Mouse (Mus musculus): ENCODE measurements around the gene Eif3c.

The Eif3c gene

DNA sequence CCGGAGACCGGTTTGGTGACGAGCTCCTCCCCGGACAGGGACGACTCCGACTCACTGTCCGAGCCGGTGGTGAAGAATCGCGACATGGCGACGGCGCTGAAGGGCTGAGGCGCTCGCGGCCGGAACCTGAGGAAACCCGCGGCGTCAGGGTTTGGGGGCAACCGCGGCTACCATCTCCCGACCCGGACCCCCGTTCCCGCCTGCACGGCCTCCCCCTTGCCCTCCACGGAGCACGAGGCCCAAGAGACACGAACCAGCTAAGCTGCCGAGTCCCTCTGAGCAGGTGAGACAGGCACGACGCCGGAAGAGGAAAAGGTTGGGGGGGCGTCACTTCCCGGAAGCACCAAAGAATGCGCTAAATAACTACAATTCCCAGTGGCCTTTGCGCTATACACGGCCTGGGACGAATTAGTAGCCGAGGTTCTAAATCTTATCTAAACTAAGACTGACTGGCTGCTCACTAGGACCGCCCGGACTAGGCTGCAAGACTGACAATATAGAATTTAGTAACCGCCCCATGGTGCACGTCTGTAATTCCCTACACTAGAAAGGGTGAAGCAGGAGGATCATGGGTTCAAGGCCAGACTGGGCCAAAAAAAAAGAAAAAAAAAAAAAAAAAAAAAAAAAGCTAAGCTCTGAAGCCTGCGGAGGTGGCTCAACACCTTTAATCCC, at the start of gene Eif3c:
Gene Eif3c (minus strand): TSS at position 318 of the 672 bp plus-strand sequence.
- in situ Hi-C loops (cut with MseI, MboI) = no loop called here

DNA sequence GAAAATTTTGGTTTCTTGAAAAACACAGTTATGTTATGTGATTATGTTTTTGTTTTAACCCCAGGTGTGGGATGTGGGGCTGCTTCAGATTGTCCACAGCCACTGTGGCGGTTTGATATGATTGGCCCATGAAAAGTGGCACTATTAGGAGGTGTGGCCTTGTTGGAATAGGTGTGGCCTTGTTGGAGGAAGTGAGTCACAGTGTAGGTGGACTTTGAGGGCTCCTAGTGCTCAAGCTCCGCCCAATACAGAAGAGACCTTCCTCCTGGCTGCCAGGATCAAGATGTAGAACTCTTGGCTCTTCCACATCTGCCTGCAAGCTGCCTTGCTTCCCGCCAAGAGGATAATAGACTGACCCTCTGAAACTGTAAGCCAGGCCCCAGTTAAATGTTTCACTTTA, 46.5 kb upstream of the Eif3c start:
- in situ Hi-C loops (cut with MseI, MboI) = no loop called here

GRCm38 (mm10) chr7:126607796-126608195, 41.6 kb upstream of the Eif3c start:
- in situ Hi-C loops (cut with MseI, MboI) = no loop called here

DNA sequence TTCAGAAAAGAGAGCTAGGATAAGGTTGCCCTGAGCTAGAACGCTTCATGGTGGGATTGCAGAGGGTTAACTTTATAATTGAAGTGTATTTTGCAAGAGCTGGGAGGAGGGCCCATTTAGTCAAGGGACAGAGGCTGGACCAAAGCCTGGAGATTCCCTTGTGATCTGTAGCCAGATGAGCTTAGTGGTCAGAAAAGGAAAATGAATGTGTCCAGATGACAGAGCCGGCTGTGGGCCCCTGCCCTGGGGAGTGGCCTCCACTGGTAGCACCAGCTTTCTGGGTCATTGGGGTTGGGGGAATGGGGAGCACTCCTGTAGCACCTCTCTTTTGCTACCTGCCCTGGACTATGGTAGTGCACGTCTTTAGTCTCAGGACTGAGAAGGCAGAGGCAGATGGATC, 40.9 kb upstream of the Eif3c start:
- in situ Hi-C loops (cut with MseI, MboI) = no loop called here

GRCm38 (mm10) chr7:126606611-126607010, 40.4 kb upstream of the Eif3c start:
- in situ Hi-C loops (cut with MseI, MboI) = no loop called here

DNA sequence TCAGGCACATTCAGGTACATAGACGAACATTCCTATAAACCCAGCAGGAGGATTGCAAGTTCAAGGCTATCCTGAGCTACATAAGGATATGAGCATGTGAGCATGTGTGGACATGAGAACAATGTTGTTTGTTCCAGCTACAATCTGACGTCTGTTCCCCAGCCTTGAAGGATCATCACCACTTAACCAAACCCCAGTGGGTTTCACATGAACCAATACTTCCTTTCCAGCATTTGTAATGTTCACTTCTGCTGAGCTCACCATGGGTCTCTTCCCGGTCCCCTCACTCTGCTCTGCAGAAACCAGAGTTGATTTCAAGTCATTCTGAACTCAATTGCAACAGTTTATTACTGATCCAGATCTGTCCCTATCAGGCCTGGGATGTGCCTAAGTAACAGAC, 36.4 kb upstream of the Eif3c start:
- in situ Hi-C loops (cut with MseI, MboI) = no loop called here

GRCm38 (mm10) chr7:126601896-126602295, 35.7 kb upstream of the Eif3c start:
- in situ Hi-C loops (cut with MseI, MboI) = no loop called here

DNA sequence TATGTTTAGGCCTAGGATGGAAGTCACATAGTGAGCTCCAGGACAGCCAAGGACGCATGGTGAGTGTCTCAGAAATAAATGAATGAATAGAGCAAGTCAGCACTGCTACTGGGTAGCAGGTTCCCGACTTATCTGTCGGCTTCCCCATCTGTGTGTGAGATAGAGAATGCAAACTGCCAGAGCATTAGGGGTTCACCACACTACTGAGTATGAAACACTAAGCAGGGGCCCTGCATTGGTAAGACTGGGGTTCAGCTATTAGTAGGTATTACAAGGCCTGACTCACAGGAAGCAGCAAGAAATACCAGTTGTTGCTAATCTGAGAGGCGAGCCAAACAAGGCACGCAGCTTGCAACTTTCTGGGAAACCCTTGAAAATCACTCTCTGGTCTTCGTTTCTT, 32.7 kb upstream of the Eif3c start:
- in situ Hi-C loops (cut with MseI, MboI) = no loop called here

DNA sequence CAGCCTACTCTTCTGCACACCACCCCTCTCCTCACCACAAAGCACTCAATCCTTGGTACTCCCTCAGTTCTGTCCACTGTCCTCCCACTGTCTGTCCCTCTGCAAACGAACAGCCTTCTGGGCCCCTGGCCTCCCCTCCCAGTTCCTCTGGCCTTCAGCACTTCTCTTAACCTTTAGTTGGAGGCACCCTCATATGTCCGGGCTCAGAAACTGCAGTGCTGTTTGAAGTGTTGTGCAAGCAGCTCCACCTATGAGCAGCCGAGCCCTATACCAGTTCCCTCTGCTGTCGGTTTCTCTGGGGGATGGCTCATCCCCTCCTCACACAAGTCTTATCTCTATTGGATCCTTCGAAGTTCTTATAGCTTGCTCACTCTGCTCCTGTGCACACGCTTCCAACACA, 30.2 kb upstream of the Eif3c start:
- in situ Hi-C loops (cut with MseI, MboI) = no loop called here

- in situ Hi-C loops (cut with MseI, MboI) = no loop called here
Measured at GRCm38 (mm10) chr7:126595890-126596289, 29.7 kb upstream of the Eif3c start.

- in situ Hi-C loops (cut with MseI, MboI) = no loop called here
Measured at GRCm38 (mm10) chr7:126594862-126595561, 28.8 kb upstream of the Eif3c start, which contains the start of gene Il27. Il27 (minus strand) TSS chr7:126594941.

DNA sequence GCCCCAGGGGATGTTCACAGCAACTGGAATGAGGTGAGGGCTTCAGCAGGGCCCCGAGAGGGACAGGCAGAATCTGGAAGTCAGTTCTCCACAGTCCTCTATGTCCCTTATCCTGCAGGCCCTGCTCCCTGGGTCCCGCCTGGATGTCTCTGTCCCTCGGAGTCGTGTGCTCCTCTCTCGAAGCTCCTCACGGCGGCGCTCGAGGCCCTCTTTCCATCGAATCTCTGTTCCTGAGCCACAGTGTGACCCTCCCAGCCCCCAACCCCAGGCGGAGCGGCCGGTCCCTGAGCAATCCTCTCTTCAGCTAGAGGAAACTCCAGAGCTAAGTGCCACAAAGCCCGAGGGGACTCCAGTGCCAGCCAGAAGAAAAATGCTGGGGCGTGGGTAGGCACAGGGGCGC, 21.6 kb upstream of the Eif3c start:
- in situ Hi-C loops (cut with MseI, MboI) = no loop called here

GRCm38 (mm10) chr7:126586839-126587238, 20.6 kb upstream of the Eif3c start:
- in situ Hi-C loops (cut with MseI, MboI) = no loop called here

DNA sequence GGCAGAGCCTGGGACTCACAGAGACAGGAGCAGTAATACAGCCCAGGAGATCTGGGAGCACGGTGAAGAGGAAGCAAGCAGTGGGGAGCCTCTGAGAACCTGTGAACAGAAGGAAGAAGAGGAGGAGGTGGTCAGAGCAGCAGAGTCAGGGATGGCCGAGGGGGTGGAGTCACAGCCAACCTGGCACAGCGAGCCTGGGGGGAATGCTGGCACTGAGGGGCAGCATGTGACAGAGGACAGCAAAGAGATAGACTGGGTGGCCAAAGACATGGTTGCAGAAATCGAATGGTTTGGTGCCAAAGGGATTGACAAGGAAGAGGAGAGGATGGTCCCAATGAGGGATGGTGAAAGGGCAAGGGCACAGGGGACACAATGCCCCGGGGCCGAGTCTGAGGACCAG, 19.5 kb upstream of the Eif3c start, which contains the start of gene Cln3:
Gene Cln3 (minus strand): TSS at position 101 of the 400 bp plus-strand sequence.
- in situ Hi-C loops (cut with MseI, MboI) = no loop called here

DNA sequence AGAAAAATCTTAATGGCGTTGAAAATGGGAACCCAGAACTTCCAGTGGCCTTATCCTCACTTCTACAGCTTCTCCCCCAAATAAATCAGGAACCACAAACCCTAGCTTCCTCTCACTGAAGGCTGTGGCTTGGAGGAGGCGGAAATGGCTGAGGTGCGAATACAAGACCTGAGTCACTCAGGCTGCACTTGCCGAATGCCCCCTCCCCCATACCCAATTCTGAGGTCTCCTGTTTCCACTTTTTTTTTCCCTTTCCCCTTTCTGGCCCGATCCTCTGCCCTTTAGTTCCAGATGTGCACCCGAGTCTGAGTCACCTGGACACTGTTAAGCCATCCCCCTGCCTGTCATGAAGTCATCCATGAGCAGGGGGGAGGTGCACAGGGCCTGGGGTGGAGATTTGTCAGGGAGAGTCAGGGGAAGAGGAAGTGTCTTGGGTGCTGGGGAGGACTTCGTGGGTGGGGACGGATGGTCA, 18.3 kb upstream of the Eif3c start, which contains the start of gene Apobr:
Gene Apobr (plus strand): TSS at position 437 of the 472 bp plus-strand sequence.
- in situ Hi-C loops (cut with MseI, MboI) = loop anchor here in 1 of 2 experiments (5.0 kb wide), 1 partner anchor 53 kb away; no protein-coding TSS in a partner anchor

GRCm38 (mm10) chr7:126583761-126584160, 17.6 kb upstream of the Eif3c start:
- in situ Hi-C loops (cut with MseI, MboI) = loop anchor here in 1 of 2 experiments (5.0 kb wide), 1 partner anchor 54 kb away; no protein-coding TSS in a partner anchor

GRCm38 (mm10) chr7:126583251-126583709, 17.1 kb upstream of the Eif3c start:
- in situ Hi-C loops (cut with MseI, MboI) = loop anchor here in 1 of 2 experiments (5.0 kb wide), 1 partner anchor 54 kb away; no protein-coding TSS in a partner anchor

DNA sequence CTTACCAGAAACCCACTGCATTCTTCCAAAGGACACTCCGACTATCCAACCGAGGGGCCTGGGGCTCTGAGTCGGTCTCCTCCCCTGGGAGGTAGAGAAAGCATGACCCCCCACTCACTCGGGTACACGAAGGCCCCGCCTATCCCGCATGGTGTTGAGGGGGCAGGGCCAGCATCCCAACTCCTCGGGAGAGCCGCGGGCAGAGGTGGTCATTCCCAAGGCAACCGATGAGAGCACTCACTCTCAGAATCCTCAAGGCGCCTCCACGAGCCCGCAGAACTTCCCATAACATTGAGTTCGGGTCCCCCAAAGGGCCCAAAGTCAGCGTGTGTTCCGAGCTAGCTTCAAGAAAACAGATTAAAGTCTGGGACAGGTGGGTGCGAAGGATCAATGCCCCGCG, 16.5 kb upstream of the Eif3c start:
- in situ Hi-C loops (cut with MseI, MboI) = loop anchor here in 1 of 2 experiments (5.0 kb wide), 1 partner anchor 55 kb away; no protein-coding TSS in a partner anchor

GRCm38 (mm10) chr7:126581661-126582060, 15.4 kb upstream of the Eif3c start:
- in situ Hi-C loops (cut with MseI, MboI) = loop anchor here in 1 of 2 experiments (5.0 kb wide), 1 partner anchor 56 kb away; no protein-coding TSS in a partner anchor

DNA sequence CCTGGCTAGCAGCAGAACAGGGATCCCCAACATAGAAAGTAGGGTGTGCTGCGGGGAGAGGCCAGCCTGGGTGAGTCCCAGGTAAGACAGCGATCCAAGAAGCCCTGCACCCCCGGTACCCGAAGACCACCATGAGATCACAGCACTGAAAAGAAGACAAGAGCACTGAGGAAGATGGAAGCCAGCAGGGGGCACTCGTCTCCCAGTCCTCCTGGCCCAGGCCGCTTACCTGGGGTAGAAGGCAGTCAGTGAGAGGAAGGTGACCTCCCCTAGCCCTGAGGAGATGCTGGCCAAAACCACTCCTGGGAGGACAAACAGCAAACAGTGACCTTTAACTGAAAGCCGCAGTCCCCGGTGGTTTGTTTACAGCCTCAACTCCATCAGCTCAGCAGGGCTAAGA, 13.0 kb upstream of the Eif3c start:
- in situ Hi-C loops (cut with MseI, MboI) = loop anchor here in 1 of 2 experiments (5.0 kb wide), 1 partner anchor 58 kb away; no protein-coding TSS in a partner anchor

DNA sequence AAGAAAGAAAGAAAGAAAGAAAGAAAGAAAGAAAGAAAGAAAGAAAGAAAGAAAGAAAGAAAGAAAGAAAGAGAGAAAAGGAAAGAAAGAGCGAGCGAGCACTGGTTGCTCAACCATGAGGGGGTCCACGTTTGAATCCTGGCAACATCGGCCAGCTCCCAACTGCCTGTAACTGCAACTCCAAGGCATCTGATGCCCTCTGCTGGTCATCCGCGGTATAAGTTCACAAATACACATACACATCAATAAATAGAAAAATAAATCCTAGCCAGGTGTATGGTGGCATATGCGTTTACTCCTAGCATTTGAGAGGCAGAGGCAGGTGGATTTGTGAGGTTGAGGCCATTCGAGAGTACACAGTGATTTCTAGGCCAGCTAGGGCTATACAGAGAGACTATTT, 10.7 kb upstream of the Eif3c start:
- in situ Hi-C loops (cut with MseI, MboI) = loop anchor here in 1 of 2 experiments (5.0 kb wide), 1 partner anchor 60 kb away; no protein-coding TSS in a partner anchor

DNA sequence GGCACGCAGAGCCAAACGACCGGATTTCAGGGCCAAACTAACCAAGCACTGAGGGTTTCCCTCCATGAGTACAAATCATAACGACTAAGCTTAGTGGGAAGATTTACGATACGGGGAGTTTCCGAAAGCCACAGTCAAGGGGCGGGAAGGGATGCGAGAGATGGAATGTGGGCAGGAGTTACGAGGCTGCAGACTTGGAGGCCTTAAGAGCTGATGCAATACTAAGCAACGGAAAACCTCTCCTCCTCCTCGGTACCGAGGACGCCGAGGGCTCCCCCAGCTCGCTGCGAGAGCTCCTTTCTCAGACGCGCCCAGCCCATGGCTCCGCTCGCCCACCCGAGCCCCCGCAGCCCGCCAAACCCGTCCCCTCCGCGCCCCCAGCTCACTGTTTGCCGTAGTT, 518 bp downstream of the Eif3c start:
- in situ Hi-C loops (cut with MseI, MboI) = no loop called here
